Mouse (Mus musculus) bone marrow macrophage, adult 2 months (primary cell): ENCODE results near the gene Wnt5a.

Source experiments
- CTCF ChIP-seq: IDR thresholded peaks from 2 replicates; pipeline ENCODE4 v1.5.1; 2012; ENCODE audit warnings: low read depth, mild to moderate bottlenecking, low read length, moderate library complexity
- POLR2A ChIP-seq: IDR thresholded peaks from 2 replicates; pipeline ENCODE4 v1.6.1; 2012; ENCODE audit warnings: mild to moderate bottlenecking, low read depth, low read length, borderline replicate concordance

- TF ChIP-seq POLR2A (no peak), CTCF (no peak)
These were observed 34.9 kb upstream of the Wnt5a start for GRCm38 (mm10) chr14:28469696-28470095.
